ENCODE assay signal across 26 mouse cellular contexts in genomic region chr9:78167453-78167969, GRCm38 (mm10). TPM values are rescaled to one million over a fixed set of nuclear protein-coding genes. Genes with fewer than 3 reads are reported as not detected.
A peak's percentile ranks its signal among the peaks of the same experiment; 100 is the strongest.
DNase-seq lines count a peak whose midpoint lies in the region; ATAC-seq and TF ChIP-seq lines count a peak whose summit lies in the region.
"Had no signal": no experiment of that assay in that cellular context is flagged by ENCODE, and none has a peak within 500 bp of the region (broad histone marks: within the 10 kb centered on the region; RNA-seq: fewer than 3 reads in every experiment).

No protein-coding gene starts in this region.

- H3K36me3 ChIP-seq in heart, embryonic 10.5 days, result peaks cover 46% of the 10 kb centered on the region
- H3K36me3 ChIP-seq in heart, postnatal 0 days (replicated peaks; ENCODE audit: control insufficient read depth, insufficient read depth, low read length), result peaks cover 30% of the 10 kb centered on the region
- peaks cover 1% of the 10 kb centered on the region; the same call in 1 of the 2 replicates for H3K36me3 ChIP-seq in testis, adult 2 months (ENCODE audit: control insufficient read depth, insufficient read depth, low read length)
- H3K36me3 ChIP-seq in neural tube, embryonic 15.5 days, result peaks cover 53% of the 10 kb centered on the region

- TF ChIP-seq EP300 in heart, postnatal 0 days (IDR thresholded peaks at IDR 0.05; ENCODE audit: low read depth), result no peak

- no peak overlapping the region for H3K4me3 ChIP-seq in heart, embryonic 10.5 days
- no peak overlapping the region for H3K4me3 ChIP-seq in heart, postnatal 0 days (ENCODE audit: low read depth, low read length)
- peak overlapping the region; percentile 38 for H3K4me3 ChIP-seq in testis, adult 2 months (ENCODE audit: control insufficient read depth, low read depth, low read length)
- no peak overlapping the region for H3K4me3 ChIP-seq in neural tube, embryonic 15.5 days (replicated peaks)
- H3K4me3 ChIP-seq: forebrain, embryonic 13.5 days; hindbrain, embryonic 15.5 days; limb, embryonic 12.5 days; liver, embryonic 15.5 days; midbrain, embryonic 10.5 days; myocyte; neural tube, embryonic 13.5 days; stomach, embryonic 15.5 days had no signal

- no peak for DNase-seq in heart, embryonic 10.5 days (ENCODE audit: low spot score)
- DNase-seq in heart, postnatal 4 days, result no peak
- no peak for DNase-seq in heart, postnatal 0 days (ENCODE audit: low spot score)
- DNase-seq in heart, adult 8-10 months (ENCODE audit: low spot score), result no peak
- DNase-seq in testis, postnatal 14 days (ENCODE audit: low spot score), result no peak
- DNase-seq: adrenal gland, postnatal 14 days; cerebellum, adult 2 months; cerebellum, postnatal 25 days; gastrocnemius, postnatal 36 days; kidney, adult 9 months; kidney, postnatal 14 days; lung, postnatal 4 days; right cerebral cortex, adult 18-20 months; right cerebral cortex, postnatal 4 days had no signal

- no peak overlapping the region for H3K4me2 ChIP-seq in heart, postnatal 0 days (ENCODE audit: low read depth, low read length)
- no peak overlapping the region for H3K4me2 ChIP-seq in neural tube, embryonic 15.5 days
- H3K4me2 ChIP-seq: forebrain, embryonic 13.5 days; hindbrain, embryonic 15.5 days; limb, embryonic 12.5 days; neural tube, embryonic 13.5 days; stomach, embryonic 15.5 days had no signal

- H3K27ac ChIP-seq in heart, embryonic 10.5 days, result peak overlapping the region; percentile 56
- H3K27ac ChIP-seq in heart, postnatal 0 days (ENCODE audit: low read depth), result peak overlapping the region; percentile 73
- no peak overlapping the region for H3K27ac ChIP-seq in testis, adult 2 months (ENCODE audit: control insufficient read depth, insufficient read depth, low read depth, low read length)
- no peak overlapping the region for H3K27ac ChIP-seq in neural tube, embryonic 15.5 days (replicated peaks)
- H3K27ac ChIP-seq: forebrain, embryonic 13.5 days; hindbrain, embryonic 15.5 days; limb, embryonic 12.5 days; midbrain, embryonic 10.5 days; neural tube, embryonic 13.5 days; stomach, embryonic 15.5 days had no signal

- no peak for TF ChIP-seq CTCF in heart, postnatal 0 days (IDR thresholded peaks at IDR 0.05; ENCODE audit: low read depth)
- TF ChIP-seq CTCF in testis, adult 2 months (IDR thresholded peaks at IDR 0.05; ENCODE audit: control insufficient read depth, insufficient read depth, insufficient replicate concordance, low read depth, low read length), result no peak

- no peak overlapping the region for H3K9ac ChIP-seq in heart, postnatal 0 days (replicated peaks; ENCODE audit: low read depth, low read length)
- H3K9ac ChIP-seq in neural tube, embryonic 15.5 days (replicated peaks), result no peak overlapping the region
- H3K9ac ChIP-seq: forebrain, embryonic 13.5 days; hindbrain, embryonic 15.5 days; limb, embryonic 12.5 days; liver, embryonic 15.5 days; neural tube, embryonic 13.5 days; stomach, embryonic 15.5 days had no signal

- no peaks in the 10 kb centered on the region for H3K27me3 ChIP-seq in heart, embryonic 10.5 days (ENCODE audit: insufficient read depth, poor library complexity, severe bottlenecking)
- no peaks in the 10 kb centered on the region for H3K27me3 ChIP-seq in heart, postnatal 0 days (ENCODE audit: control insufficient read depth, insufficient read depth, low read length)
- no peaks in the 10 kb centered on the region for H3K27me3 ChIP-seq in testis, adult 2 months (ENCODE audit: control insufficient read depth, insufficient read depth, low read length)
- no peaks in the 10 kb centered on the region for H3K27me3 ChIP-seq in neural tube, embryonic 15.5 days (replicated peaks)
- H3K27me3 ChIP-seq: forebrain, embryonic 13.5 days; hindbrain, embryonic 15.5 days; limb, embryonic 12.5 days; liver, embryonic 15.5 days; neural tube, embryonic 13.5 days; stomach, embryonic 15.5 days had no signal

- no peak for ATAC-seq in heart, postnatal 0 days (ENCODE audit: insufficient read depth, low read depth)
- no peak for ATAC-seq in neural tube, embryonic 15.5 days (ENCODE audit: low FRiP score)
- ATAC-seq: CD4-positive, CD25-positive, alpha-beta regulatory T cell, adult 4 months; forebrain, embryonic 13.5 days; midbrain, embryonic 16.5 days had no signal

- no peak for TF ChIP-seq POLR2A in testis, adult 2 months (IDR thresholded peaks at IDR 0.05; ENCODE audit: control insufficient read depth, low read depth, low read length)

- WGBS in heart, embryonic 10.5 days, result 91% methylated on average over 19 of the region's 19 CpGs
- WGBS in heart, postnatal 0 days, result 94% methylated on average over 19 of the region's 19 CpGs
- 93% methylated on average over 19 of the region's 19 CpGs for WGBS in neural tube, embryonic 15.5 days

- H3K4me1 ChIP-seq in heart, embryonic 10.5 days, result peaks cover 18% of the 10 kb centered on the region
- peaks cover 5% of the 10 kb centered on the region; the same call in 1 of the 2 replicates for H3K4me1 ChIP-seq in heart, postnatal 0 days (ENCODE audit: control insufficient read depth, insufficient read depth)
- H3K4me1 ChIP-seq in testis, adult 2 months (ENCODE audit: control insufficient read depth, insufficient read depth, low read length), result no peaks in the 10 kb centered on the region; the same call in none of the 2 replicates
- H3K4me1 ChIP-seq in neural tube, embryonic 15.5 days, result no peaks in the 10 kb centered on the region
- H3K4me1 ChIP-seq: forebrain, embryonic 13.5 days; hindbrain, embryonic 15.5 days; limb, embryonic 12.5 days; midbrain, embryonic 10.5 days; neural tube, embryonic 13.5 days; stomach, embryonic 15.5 days had no signal

- H3K9me3 ChIP-seq in heart, embryonic 10.5 days, result no peaks in the 10 kb centered on the region
- peaks cover under 1% of the 10 kb centered on the region; the same call in 1 of the 2 replicates for H3K9me3 ChIP-seq in heart, postnatal 0 days (replicated peaks; ENCODE audit: control insufficient read depth, low read length)
- H3K9me3 ChIP-seq in neural tube, embryonic 15.5 days (replicated peaks), result no peaks in the 10 kb centered on the region
- H3K9me3 ChIP-seq: forebrain, embryonic 13.5 days; hindbrain, embryonic 15.5 days; limb, embryonic 12.5 days; liver, embryonic 15.5 days; midbrain, embryonic 10.5 days; neural tube, embryonic 13.5 days; stomach, embryonic 15.5 days had no signal

RNA-seq across cellular contexts. Expression of gene Gsta4, which starts 15.1 kb away (rescaled TPM):
- polyA plus RNA-seq in heart, embryonic 10.5 days (2016; fragmentation: Nextera tagmentation; extraction: Ambion mirVana), result 81.1 and 88.3 TPM in 2 replicates
- total RNA-seq in heart, postnatal 4 days (2021), result 10 to 100 TPM; 66.4 to 68.2 TPM
- total RNA-seq in heart, postnatal 0 days (2014; rRNA removed; ENCODE audit: low replicate concordance), result 59.8 and 81.1 TPM in 2 replicates
- polyA plus RNA-seq in heart, postnatal 0 days (2015; fragmentation: Nextera tagmentation; extraction: Ambion mirVana), result 124 and 134 TPM in 2 replicates
- total RNA-seq in heart, adult 8-10 months (2022), result 100 to 1,000 TPM; 108 to 158 (median 147) TPM
- 29.3 and 38.7 TPM in 2 replicates for polyA plus RNA-seq in testis, adult 2 months (2012; rRNA removed)
- 38.4 and 40.5 TPM in 2 replicates for polyA plus RNA-seq in neural tube, embryonic 15.5 days (2015; fragmentation: Nextera tagmentation; extraction: Ambion mirVana)

RNA-seq across cellular contexts. Expression of gene Ick, which starts 58.5 kb away (rescaled TPM):
- 17.2 and 21.5 TPM in 2 replicates for polyA plus RNA-seq in heart, embryonic 10.5 days (2016; fragmentation: Nextera tagmentation; extraction: Ambion mirVana)
- 10 to 100 TPM; 23.9 to 24.0 TPM for total RNA-seq in heart, postnatal 4 days (2021)
- total RNA-seq in heart, postnatal 0 days (2014; rRNA removed; ENCODE audit: low replicate concordance), result 10.4 and 11.4 TPM in 2 replicates
- polyA plus RNA-seq in heart, postnatal 0 days (2015; fragmentation: Nextera tagmentation; extraction: Ambion mirVana), result 13.5 and 13.8 TPM in 2 replicates
- total RNA-seq in heart, adult 8-10 months (2022), result 10 to 100 TPM; 12.7 to 14.3 (median 13.3) TPM
- 8.4 and 10.2 TPM in 2 replicates for polyA plus RNA-seq in testis, adult 2 months (2012; rRNA removed)
- polyA plus RNA-seq in neural tube, embryonic 15.5 days (2015; fragmentation: Nextera tagmentation; extraction: Ambion mirVana), result 30.2 and 30.6 TPM in 2 replicates

RNA-seq across cellular contexts. Expression of gene Fbxo9, which starts 58.6 kb away (rescaled TPM):
- 28.5 and 30.6 TPM in 2 replicates for polyA plus RNA-seq in heart, embryonic 10.5 days (2016; fragmentation: Nextera tagmentation; extraction: Ambion mirVana)
- 10 to 100 TPM; 67.6 to 72.3 TPM for total RNA-seq in heart, postnatal 4 days (2021)
- total RNA-seq in heart, postnatal 0 days (2014; rRNA removed; ENCODE audit: low replicate concordance), result 67.5 and 102 TPM in 2 replicates
- polyA plus RNA-seq in heart, postnatal 0 days (2015; fragmentation: Nextera tagmentation; extraction: Ambion mirVana), result 57.2 and 60.4 TPM in 2 replicates
- 10 to 100 TPM; 30.9 to 50.6 (median 45.5) TPM for total RNA-seq in heart, adult 8-10 months (2022)
- 46.1 and 48.8 TPM in 2 replicates for polyA plus RNA-seq in testis, adult 2 months (2012; rRNA removed)
- polyA plus RNA-seq in neural tube, embryonic 15.5 days (2015; fragmentation: Nextera tagmentation; extraction: Ambion mirVana), result 84.7 and 90.9 TPM in 2 replicates

Comparison
In these comparisons a context has a peak if more than half of its experiments do, and no peak if none do; other contexts are left out.
1. H3K27ac ChIP-seq: peak in heart, embryonic 10.5 days (single experiment) and heart, postnatal 0 days (single experiment); none in testis, adult 2 months (single experiment) and neural tube, embryonic 15.5 days (single experiment).